Mouse (Mus musculus): Measurements from ENCODE around the gene Sorcs2. TPM values are rescaled to one million over a fixed set of nuclear protein-coding genes. Genes with fewer than 3 reads are reported as not detected.

Sorcs2 gene
- total and polyA plus RNA-seq, 3 experiments: 0.42 to 1.6 (median 0.46) TPM

GRCm38 (mm10) chr5:36075172-36076074, 322.5 kb downstream of the Sorcs2 start:
- peaks cover 53% of the 10 kb centered on the region for H3K27me3 ChIP-seq (replicated peaks)
- dilution Hi-C loops (cut with MboI; ENCODE audit: extremely low pct_ligation_motif_present, extremely low pct_unique_long_range_greater_than_20kb, low sequenced_read_pairs) (no loop called here), in situ Hi-C loops (cut with MboI; ENCODE audit: low pct_ligation_motif_present, low pct_unique_long_range_greater_than_20kb, low sequenced_read_pairs) (no loop called here)
- H3K9me3 ChIP-seq (replicated peaks; ENCODE audit: low read length): no peaks in the 10 kb centered on the region
- H3K36me3 ChIP-seq (replicated peaks in 1 of 2; ENCODE audit: control insufficient read depth in 1 of 2, insufficient read depth in 1 of 2, low read length in 1 of 2): no peaks in the 10 kb centered on the region
- H3K4me2 ChIP-seq (ENCODE audit: insufficient read depth, low read depth, poor library complexity, severe bottlenecking): no peak overlapping the region
- no peaks in the 10 kb centered on the region for H3K79me2 ChIP-seq (replicated peaks; ENCODE audit: control insufficient read depth, extremely low read depth, insufficient read depth, poor library complexity, severe bottlenecking)
- H3K4me3 ChIP-seq (replicated peaks in 1 of 3; ENCODE audit: low read depth in 2 of 3, low read length in 2 of 3, poor library complexity in 1 of 3): no peak overlapping the region
- no peak overlapping the region for H3K27ac ChIP-seq (ENCODE audit: insufficient read depth, low read depth)
- no peak overlapping the region for H3K9ac ChIP-seq (ENCODE audit: insufficient read depth, low read depth)
- no peaks in the 10 kb centered on the region for H3K4me1 ChIP-seq (ENCODE audit: control insufficient read depth in 1 of 2, insufficient read depth in 2 of 2)
- TF ChIP-seq ZMIZ1 (IDR thresholded peaks at IDR 0.05; ENCODE audit: low read depth, low read length) (no peak), ZC3H11A (IDR thresholded peaks at IDR 0.05; ENCODE audit: low read depth, low read length) (no peak), NRF1 (IDR thresholded peaks at IDR 0.05; ENCODE audit: low read depth, low read length) (no peak), USF2 (conservative IDR thresholded peaks at IDR 0.05; ENCODE audit: low read depth, low read length) (no peak), ZNF384 (IDR thresholded peaks at IDR 0.05; ENCODE audit: low read depth, low read length) (no peak), JUN (IDR thresholded peaks at IDR 0.05; ENCODE audit: insufficient read depth, low read depth, low read length) (no peak), CHD1 (IDR thresholded peaks at IDR 0.05; ENCODE audit: low read depth, low read length) (no peak), SIN3A (IDR thresholded peaks at IDR 0.05; ENCODE audit: low read length) (no peak), CHD2 (IDR thresholded peaks at IDR 0.05; ENCODE audit: low read length) (no peak), IRF4 (IDR thresholded peaks at IDR 0.05; ENCODE audit: low read depth, low read length) (no peak), MAZ (IDR thresholded peaks at IDR 0.05; ENCODE audit: low read depth, low read length) (no peak), MAX (IDR thresholded peaks at IDR 0.05; ENCODE audit: low read length) (no peak), ETS1 (conservative IDR thresholded peaks at IDR 0.05; ENCODE audit: low read depth, low read length) (no peak), MYC (IDR thresholded peaks at IDR 0.05; ENCODE audit: low read depth, low read length) (no peak), MXI1 (IDR thresholded peaks at IDR 0.05; ENCODE audit: low read depth, low read length) (no peak), USF1 (IDR thresholded peaks at IDR 0.05; ENCODE audit: low read depth, low read length) (no peak), MEF2A (IDR thresholded peaks at IDR 0.05; ENCODE audit: borderline replicate concordance, low read depth, low read length) (no peak), SMC3 (IDR thresholded peaks at IDR 0.05; ENCODE audit: low read depth, low read length) (no peak)
- DNase-seq (ENCODE audit: extremely low read depth): no peak

Data from CH12.LX (cell line).